Mouse (Mus musculus) gastrocnemius, adult 18-20 months (tissue): ENCODE results near the gene Uncx. TPM values are rescaled to one million over a fixed set of nuclear protein-coding genes. Genes with fewer than 3 reads are reported as not detected.
"Not testable (repeated sequence)": the region's sequence is repeated elsewhere in the genome, so short reads cannot be mapped to it uniquely, and the experiment has no call there.

Experiments used
- DNase-seq: peaks from one replicate; pipeline ENCODE4 v3.0.0; 2021; ENCODE audit warnings: low spot score
- total RNA-seq, 2 experiments: library from RNA; stranded (reverse); gene quantifications; 2 replicates each; pipeline ENCODE4 v1.2.3; 2021

Uncx gene
- total RNA-seq, 2 experiments from 2014 or later = not detected

- DNase-seq = no peak
Observed at GRCm38 (mm10) chr5:139561363-139562001, 18.2 kb downstream of the Uncx start.

- no peak for DNase-seq
Observed at GRCm38 (mm10) chr5:139564663-139565062, 21.4 kb downstream of the Uncx start.

- no peak for DNase-seq
Observed at GRCm38 (mm10) chr5:139565462-139565861, 22.2 kb downstream of the Uncx start.

- DNase-seq = no peak
Observed at GRCm38 (mm10) chr5:139566640-139567399, 23.5 kb downstream of the Uncx start.

- DNase-seq = no peak
Observed at GRCm38 (mm10) chr5:139568079-139568478, 24.8 kb downstream of the Uncx start.

GRCm38 (mm10) chr5:139572526-139572925, 29.2 kb downstream of the Uncx start:
- DNase-seq = no peak

GRCm38 (mm10) chr5:139573606-139574311, 30.5 kb downstream of the Uncx start:
- no peak for DNase-seq

- DNase-seq = no peak
Observed at GRCm38 (mm10) chr5:139575054-139575453, 31.8 kb downstream of the Uncx start.

GRCm38 (mm10) chr5:139580171-139580743, 37.0 kb downstream of the Uncx start:
- DNase-seq = no peak

- no peak for DNase-seq
Observed at GRCm38 (mm10) chr5:139581308-139581868, 38.1 kb downstream of the Uncx start.

- DNase-seq = no peak
Observed at GRCm38 (mm10) chr5:139584971-139585747, 41.9 kb downstream of the Uncx start.

GRCm38 (mm10) chr5:139585748-139586060, 42.4 kb downstream of the Uncx start:
- no peak for DNase-seq

- DNase-seq = not testable (repeated sequence)
Observed at GRCm38 (mm10) chr5:139587459-139587858, 44.2 kb downstream of the Uncx start.

GRCm38 (mm10) chr5:139590682-139591360, 47.5 kb downstream of the Uncx start:
- DNase-seq = not testable (repeated sequence)

- DNase-seq = no peak
Observed at GRCm38 (mm10) chr5:139592011-139592410, 48.7 kb downstream of the Uncx start.

- no peak for DNase-seq
Observed at GRCm38 (mm10) chr5:139592850-139593249, 49.6 kb downstream of the Uncx start.

GRCm38 (mm10) chr5:139593746-139594145, 50.5 kb downstream of the Uncx start:
- no peak for DNase-seq

GRCm38 (mm10) chr5:139595001-139595400, 51.7 kb downstream of the Uncx start:
- DNase-seq = no peak
